Mouse (Mus musculus): ENCODE measurements around the gene Atg14.

Atg14 gene

DNA sequence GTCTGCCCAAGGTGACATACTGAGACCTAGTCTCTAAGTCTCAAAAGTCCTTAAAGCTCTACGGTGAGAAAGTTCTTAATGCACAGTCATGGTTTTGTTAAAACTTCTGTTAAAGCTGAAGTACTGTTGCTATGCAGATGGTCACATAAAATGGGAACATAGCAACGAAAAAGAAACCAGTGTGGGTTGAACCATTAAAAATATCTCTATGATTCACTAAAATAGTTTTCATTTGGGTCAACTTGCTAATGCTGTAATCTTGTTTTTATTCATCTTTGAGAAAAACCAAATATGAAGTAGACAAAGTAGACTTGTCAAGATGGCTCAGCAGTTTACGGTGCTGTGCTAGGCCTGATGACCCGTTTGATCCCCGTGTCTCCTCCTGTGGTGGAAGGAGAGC lies 63.8 kb downstream of the Atg14 start:
- no peak for DNase-seq (ENCODE audit: low spot score)

- DNase-seq (ENCODE audit: low spot score): no peak
Observed at GRCm38 (mm10) chr14:47504036-47504435, 66.4 kb downstream of the Atg14 start.

GRCm38 (mm10) chr14:47498632-47499031 lies 71.8 kb downstream of the Atg14 start:
- DNase-seq (ENCODE audit: low spot score): no peak

- no peak for DNase-seq (ENCODE audit: low spot score)
Observed at GRCm38 (mm10) chr14:47497166-47497565, 73.3 kb downstream of the Atg14 start.

DNA sequence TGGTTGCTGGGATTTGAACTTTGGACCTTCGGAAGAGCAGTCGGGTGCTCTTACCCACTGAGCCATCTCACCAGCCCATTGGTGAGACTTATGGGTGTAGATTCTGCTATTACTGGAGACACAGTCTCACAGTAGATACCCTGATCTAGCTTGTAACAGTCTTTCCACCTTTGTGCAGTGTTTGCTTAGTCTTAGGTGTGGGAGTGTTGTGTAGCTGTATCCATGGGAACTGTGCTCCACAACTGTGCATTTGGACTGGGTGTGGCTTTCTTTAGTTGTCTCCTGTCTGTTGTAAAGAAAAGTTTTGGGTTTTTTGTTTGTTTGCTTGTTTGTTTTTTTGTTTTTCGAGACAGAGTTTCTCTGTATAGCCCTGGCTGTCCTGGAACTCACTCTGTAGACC lies 74.5 kb downstream of the Atg14 start:
- DNase-seq (ENCODE audit: low spot score): no peak

DNA sequence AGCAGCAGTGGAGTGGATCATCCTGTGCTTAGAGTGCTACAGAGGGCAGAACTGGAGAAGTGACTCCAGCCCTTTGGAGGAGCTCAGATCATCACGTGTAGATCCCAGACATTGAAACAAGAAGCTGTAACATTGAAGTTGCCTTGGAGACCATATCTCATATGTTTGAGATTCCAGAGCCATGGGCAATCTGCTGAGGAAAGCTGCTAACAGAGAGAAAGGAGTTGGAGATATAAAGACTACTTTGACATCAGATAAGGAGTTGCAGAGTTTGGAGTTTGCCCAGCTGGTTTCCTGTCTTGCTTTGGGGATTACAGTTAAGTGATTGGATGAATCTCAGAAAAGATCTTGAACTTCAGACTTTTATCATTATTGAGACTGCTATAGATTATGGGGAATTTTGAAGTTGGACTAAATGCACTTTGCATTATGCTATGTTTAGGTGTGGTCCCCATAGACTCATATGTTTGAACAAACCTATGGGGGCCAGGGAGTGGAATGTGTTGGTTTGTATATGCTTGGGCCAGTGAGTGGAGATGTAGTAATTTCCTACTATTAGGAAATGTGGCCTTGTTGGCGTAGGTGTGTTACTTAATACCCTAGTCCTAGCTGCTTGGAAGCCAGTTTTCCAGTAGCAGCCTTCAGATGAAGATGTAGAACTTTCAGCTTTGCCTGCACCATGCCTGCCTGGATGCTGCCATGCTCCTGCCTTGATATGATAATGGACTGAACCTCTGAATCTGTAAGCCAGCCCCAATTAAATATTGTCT lies 76.7 kb downstream of the Atg14 start:
- no peak for DNase-seq (ENCODE audit: low spot score)

Data from left cerebral cortex, adult 11 months (tissue).